Mouse (Mus musculus): ENCODE measurements around the gene Usmg5. TPM values are rescaled to one million over a fixed set of nuclear protein-coding genes. Genes with fewer than 3 reads are reported as not detected.
"Not testable (repeated sequence)": the region's sequence is repeated elsewhere in the genome, so short reads cannot be mapped to it uniquely, and the experiment has no call there.

Usmg5 gene
- polyA plus RNA-seq (2014; fragmentation: Nextera tagmentation; extraction: Ambion mirVana), result 2,024 and 2,054 TPM in 2 replicates

DNA sequence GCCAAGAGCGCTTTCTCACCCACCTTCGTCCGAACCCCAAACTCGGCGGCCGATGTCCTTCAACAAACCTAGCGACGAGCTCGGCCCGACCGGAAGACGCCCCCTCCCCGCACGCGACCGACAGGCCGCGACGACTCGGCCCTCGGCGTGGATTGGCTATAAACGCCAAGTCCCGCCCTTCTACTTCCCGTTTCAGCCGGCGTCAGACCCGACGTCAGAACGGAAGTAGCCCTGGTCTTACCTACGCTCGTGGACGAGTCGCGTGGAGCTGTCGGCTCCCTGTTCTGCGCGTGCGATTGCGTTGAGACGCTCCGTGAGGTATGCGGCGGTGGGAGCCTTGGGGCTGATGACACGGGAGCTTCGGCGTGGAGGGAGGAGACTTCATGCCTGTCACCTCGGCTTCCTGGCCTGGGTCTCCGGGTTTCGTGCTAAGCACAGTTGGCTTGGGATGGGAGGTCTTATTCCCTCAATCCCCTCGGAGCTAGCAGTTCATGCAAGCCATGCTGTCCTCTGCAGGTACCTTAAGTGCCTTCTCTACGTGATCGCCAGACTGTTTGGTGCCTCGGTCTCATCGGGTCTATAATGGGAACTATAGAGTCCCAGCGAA is at the start of gene Usmg5, which contains the start of gene Pdcd11:
Gene Usmg5, minus strand, starts transcription at position 98 of the 607 bp plus-strand sequence.
Gene Pdcd11, plus strand, starts transcription at position 219 of the 607 bp plus-strand sequence.
- ATAC-seq (replicated peaks; ENCODE audit: insufficient number of reproducible peaks, low FRiP score, low TSS enrichment), result peak; percentile 96
- Histone ChIP-seq H3K4me3 (ENCODE audit: low read depth, low read length) (peak within 1 kb of the TSS; percentile 96), H3K9ac (ENCODE audit: low read depth, low read length) (peak within 1 kb of the TSS; percentile 99), H3K4me2 (peak within 1 kb of the TSS; percentile 94), H3K9me3 (replicated peaks; ENCODE audit: control insufficient read depth, low read length) (no peaks in the 10 kb centered on the region), H3K27me3 (ENCODE audit: control insufficient read depth, insufficient read depth, low read length) (no peaks in the 10 kb centered on the region), H3K27ac (ENCODE audit: low read depth, low read length) (peak within 1 kb of the TSS; percentile 89), H3K4me1 (ENCODE audit: control insufficient read depth, insufficient read depth, low read length) (peaks cover 20% of the 10 kb centered on the region), H3K36me3 (ENCODE audit: control insufficient read depth, insufficient read depth, low read length) (peaks cover 8% of the 10 kb centered on the region)
- WGBS (ENCODE audit: insufficient replicate concordance), result under 1% methylated on average over 56 of the region's 56 CpGs

GRCm38 (mm10) chr19:47139611-47140010 is 49.2 kb upstream of the Usmg5 start:
- H3K9ac ChIP-seq (ENCODE audit: low read depth, low read length); H3K9me3 ChIP-seq (replicated peaks; ENCODE audit: control insufficient read depth, low read length); H3K4me2 ChIP-seq; ATAC-seq (replicated peaks; ENCODE audit: insufficient number of reproducible peaks, low FRiP score, low TSS enrichment); H3K27ac ChIP-seq (ENCODE audit: low read depth, low read length); H3K36me3 ChIP-seq (ENCODE audit: control insufficient read depth, insufficient read depth, low read length); H3K4me3 ChIP-seq (ENCODE audit: low read depth, low read length); H3K27me3 ChIP-seq (ENCODE audit: control insufficient read depth, insufficient read depth, low read length): not testable (repeated sequence)
- H3K4me1 ChIP-seq (ENCODE audit: control insufficient read depth, insufficient read depth, low read length), result peaks cover 15% of the 10 kb centered on the region
- 20% methylated on average over 7 of the region's 7 CpGs for WGBS (ENCODE audit: insufficient replicate concordance)

GRCm38 (mm10) chr19:47137771-47138421 is 47.4 kb upstream of the Usmg5 start, which contains the start of gene Calhm2:
Gene Calhm2, minus strand, starts transcription at chr19:47138294.
- Histone ChIP-seq H3K27me3 (ENCODE audit: control insufficient read depth, insufficient read depth, low read length) (peaks cover 5% of the 10 kb centered on the region), H3K4me3 (ENCODE audit: low read depth, low read length) (peak within 1 kb of the TSS; percentile 46), H3K4me1 (ENCODE audit: control insufficient read depth, insufficient read depth, low read length) (peaks cover 15% of the 10 kb centered on the region), H3K27ac (ENCODE audit: low read depth, low read length) (peak within 1 kb of the TSS; percentile 67), H3K9me3 (replicated peaks; ENCODE audit: control insufficient read depth, low read length) (no peaks in the 10 kb centered on the region), H3K36me3 (ENCODE audit: control insufficient read depth, insufficient read depth, low read length) (peaks cover 4% of the 10 kb centered on the region; the same call in 1 of the 2 replicates), H3K9ac (ENCODE audit: low read depth, low read length) (peak within 1 kb of the TSS; percentile 72), H3K4me2 (peak within 1 kb of the TSS; percentile 69)
- WGBS (ENCODE audit: insufficient replicate concordance), result 1% methylated on average over 28 of the region's 28 CpGs
- peak; percentile 62; the same call in 1 of the 2 replicates for ATAC-seq (replicated peaks; ENCODE audit: insufficient number of reproducible peaks, low FRiP score, low TSS enrichment)

DNA sequence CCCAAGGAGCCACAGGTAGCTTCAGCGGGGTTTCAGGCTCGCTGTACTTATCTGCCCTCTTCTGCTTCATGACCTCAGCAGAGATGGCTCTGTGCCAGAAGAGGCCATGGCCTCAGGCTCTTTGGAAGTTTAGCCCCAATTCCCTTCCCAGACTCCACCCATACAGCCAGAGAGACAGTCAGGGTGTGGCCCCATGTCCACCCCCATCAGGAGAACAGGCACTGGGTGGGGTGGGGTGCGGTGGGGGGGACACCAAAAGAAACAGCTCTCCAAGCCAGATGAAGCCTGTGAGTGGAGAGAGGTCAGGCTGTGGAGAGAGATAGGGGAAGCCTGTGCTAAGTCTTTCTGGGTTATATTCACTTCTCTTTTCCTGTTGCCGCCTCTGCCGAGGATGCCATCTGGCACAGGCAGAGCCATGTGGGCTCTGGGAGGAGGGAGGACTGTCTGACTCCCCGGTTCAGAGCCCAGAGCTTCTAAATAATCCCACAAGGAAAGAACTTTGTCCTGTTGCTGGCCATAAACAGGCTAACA is 46.7 kb upstream of the Usmg5 start:
- WGBS (ENCODE audit: insufficient replicate concordance), result 17% methylated on average over 6 of the region's 6 CpGs
- 0 out of 2 replicates have a peak overlapping the region, but pooled peaks have one; percentile 30 for H3K27ac ChIP-seq (ENCODE audit: low read depth, low read length)
- peaks cover 15% of the 10 kb centered on the region for H3K4me1 ChIP-seq (ENCODE audit: control insufficient read depth, insufficient read depth, low read length)
- H3K4me2 ChIP-seq, result peak overlapping the region; percentile 69
- no peaks in the 10 kb centered on the region for H3K9me3 ChIP-seq (replicated peaks; ENCODE audit: control insufficient read depth, low read length)
- peak; percentile 48; the same call in 1 of the 2 replicates for ATAC-seq (replicated peaks; ENCODE audit: insufficient number of reproducible peaks, low FRiP score, low TSS enrichment)
- peaks cover 4% of the 10 kb centered on the region; the same call in 1 of the 2 replicates for H3K36me3 ChIP-seq (ENCODE audit: control insufficient read depth, insufficient read depth, low read length)
- H3K9ac ChIP-seq (ENCODE audit: low read depth, low read length), result peak overlapping the region; percentile 72
- H3K27me3 ChIP-seq (ENCODE audit: control insufficient read depth, insufficient read depth, low read length), result peaks cover 5% of the 10 kb centered on the region
- peak overlapping the region; percentile 46 for H3K4me3 ChIP-seq (ENCODE audit: low read depth, low read length)

GRCm38 (mm10) chr19:47136170-47136569 is 45.7 kb upstream of the Usmg5 start:
- Histone ChIP-seq H3K27me3 (ENCODE audit: control insufficient read depth, insufficient read depth, low read length) (peaks cover 4% of the 10 kb centered on the region), H3K36me3 (ENCODE audit: control insufficient read depth, insufficient read depth, low read length) (peaks cover 9% of the 10 kb centered on the region), H3K4me3 (ENCODE audit: low read depth, low read length) (no peak overlapping the region), H3K4me1 (ENCODE audit: control insufficient read depth, insufficient read depth, low read length) (peaks cover 15% of the 10 kb centered on the region), H3K9ac (ENCODE audit: low read depth, low read length) (no peak overlapping the region), H3K4me2 (no peak overlapping the region), H3K9me3 (replicated peaks; ENCODE audit: control insufficient read depth, low read length) (no peaks in the 10 kb centered on the region), H3K27ac (ENCODE audit: low read depth, low read length) (no peak overlapping the region)
- no peak for ATAC-seq (replicated peaks; ENCODE audit: insufficient number of reproducible peaks, low FRiP score, low TSS enrichment)
- WGBS (ENCODE audit: insufficient replicate concordance), result 90% methylated on average over 5 of the region's 5 CpGs

DNA sequence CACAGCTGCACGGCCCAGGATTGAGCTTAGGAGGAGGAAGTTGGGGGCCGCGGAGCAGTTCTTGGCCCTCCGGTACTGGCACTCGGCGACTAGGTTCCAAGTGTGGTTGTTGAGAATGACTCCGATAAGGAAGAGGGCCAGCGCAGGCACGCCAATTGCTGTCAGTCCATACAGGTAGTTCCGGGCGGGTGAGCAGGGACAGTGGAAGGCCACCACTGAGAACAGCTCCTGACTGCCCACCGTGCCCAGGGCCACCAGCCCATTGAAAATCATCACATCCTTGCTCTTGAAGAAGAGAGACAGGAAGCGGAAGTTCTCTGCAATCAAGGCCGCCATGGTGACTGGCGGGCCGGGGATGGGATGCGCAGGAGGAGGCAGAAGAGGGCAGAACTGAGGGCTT is 45.1 kb upstream of the Usmg5 start:
- no peaks in the 10 kb centered on the region for H3K9me3 ChIP-seq (replicated peaks; ENCODE audit: control insufficient read depth, low read length)
- no peak for ATAC-seq (replicated peaks; ENCODE audit: insufficient number of reproducible peaks, low FRiP score, low TSS enrichment)
- peaks cover 15% of the 10 kb centered on the region for H3K4me1 ChIP-seq (ENCODE audit: control insufficient read depth, insufficient read depth, low read length)
- H3K9ac ChIP-seq (ENCODE audit: low read depth, low read length), result no peak overlapping the region
- H3K4me3 ChIP-seq (ENCODE audit: low read depth, low read length), result no peak overlapping the region
- H3K27me3 ChIP-seq (ENCODE audit: control insufficient read depth, insufficient read depth, low read length), result peaks cover 2% of the 10 kb centered on the region
- peaks cover 13% of the 10 kb centered on the region for H3K36me3 ChIP-seq (ENCODE audit: control insufficient read depth, insufficient read depth, low read length)
- WGBS (ENCODE audit: insufficient replicate concordance), result 82% methylated on average over 17 of the region's 17 CpGs
- no peak overlapping the region for H3K27ac ChIP-seq (ENCODE audit: low read depth, low read length)
- H3K4me2 ChIP-seq, result no peak overlapping the region

DNA sequence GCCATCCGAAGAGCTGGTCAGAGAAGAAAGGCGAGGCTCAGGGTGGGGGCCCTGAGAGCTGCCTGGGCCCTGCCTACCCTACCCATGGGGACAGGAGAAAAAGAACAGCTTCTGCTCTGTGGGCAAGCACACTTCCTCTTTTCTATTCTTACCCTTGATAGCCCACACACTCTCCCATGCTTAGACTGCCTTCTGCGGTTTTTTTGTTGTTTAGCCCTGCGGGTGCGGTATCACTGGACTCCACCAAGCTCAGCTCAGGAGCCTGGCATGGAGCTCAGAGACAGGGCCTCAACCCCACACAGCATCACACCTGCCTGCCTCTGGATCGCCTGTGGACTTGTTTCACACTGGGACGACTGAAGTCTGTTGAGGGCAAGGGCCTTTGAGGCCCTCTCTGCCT is 42.7 kb upstream of the Usmg5 start:
- H3K27ac ChIP-seq (ENCODE audit: low read depth, low read length), result no peak overlapping the region
- no peak for ATAC-seq (replicated peaks; ENCODE audit: insufficient number of reproducible peaks, low FRiP score, low TSS enrichment)
- peaks cover 31% of the 10 kb centered on the region for H3K36me3 ChIP-seq (ENCODE audit: control insufficient read depth, insufficient read depth, low read length)
- H3K9ac ChIP-seq (ENCODE audit: low read depth, low read length), result no peak overlapping the region
- no peaks in the 10 kb centered on the region for H3K9me3 ChIP-seq (replicated peaks; ENCODE audit: control insufficient read depth, low read length)
- WGBS (ENCODE audit: insufficient replicate concordance), result 89% methylated on average over 7 of the region's 7 CpGs
- H3K27me3 ChIP-seq (ENCODE audit: control insufficient read depth, insufficient read depth, low read length), result no peaks in the 10 kb centered on the region
- no peak overlapping the region for H3K4me2 ChIP-seq
- H3K4me3 ChIP-seq (ENCODE audit: low read depth, low read length), result no peak overlapping the region
- H3K4me1 ChIP-seq (ENCODE audit: control insufficient read depth, insufficient read depth, low read length), result peaks cover 8% of the 10 kb centered on the region

DNA sequence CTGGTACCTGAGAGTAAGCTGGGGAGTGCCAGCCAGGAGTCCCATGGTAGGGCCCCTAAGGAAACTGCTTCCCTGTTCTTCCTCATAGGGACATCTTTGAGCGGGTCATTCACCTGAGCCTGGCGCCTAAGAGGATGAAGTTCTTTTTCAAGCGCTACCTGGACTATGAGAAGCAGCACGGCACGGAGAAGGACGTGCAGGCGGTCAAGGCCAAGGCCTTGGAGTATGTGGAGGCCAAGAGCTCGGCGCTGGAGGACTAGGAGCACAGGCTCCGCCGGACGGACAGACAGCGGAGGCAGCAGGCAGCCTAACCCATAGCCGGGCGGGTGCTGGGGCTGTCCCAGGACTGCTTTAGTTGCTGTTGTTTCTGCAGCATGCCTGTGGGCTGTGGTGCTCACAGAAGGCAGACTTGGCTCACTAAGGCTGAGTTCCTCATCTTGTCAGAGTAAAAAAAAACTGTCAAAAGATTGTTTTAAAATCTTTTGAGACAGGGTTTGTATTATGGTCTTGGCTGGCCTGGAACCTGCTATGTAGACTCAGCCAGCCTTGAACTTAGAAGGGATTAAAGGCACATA is 40.2 kb upstream of the Usmg5 start:
- Histone ChIP-seq H3K4me2 (no peak overlapping the region), H3K9me3 (replicated peaks; ENCODE audit: control insufficient read depth, low read length) (no peaks in the 10 kb centered on the region), H3K9ac (ENCODE audit: low read depth, low read length) (no peak overlapping the region), H3K27me3 (ENCODE audit: control insufficient read depth, insufficient read depth, low read length) (no peaks in the 10 kb centered on the region), H3K36me3 (ENCODE audit: control insufficient read depth, insufficient read depth, low read length) (peaks cover 44% of the 10 kb centered on the region), H3K4me3 (ENCODE audit: low read depth, low read length) (no peak overlapping the region), H3K27ac (ENCODE audit: low read depth, low read length) (no peak overlapping the region), H3K4me1 (ENCODE audit: control insufficient read depth, insufficient read depth, low read length) (no peaks in the 10 kb centered on the region)
- WGBS (ENCODE audit: insufficient replicate concordance), result 93% methylated on average over 15 of the region's 15 CpGs
- ATAC-seq (replicated peaks; ENCODE audit: insufficient number of reproducible peaks, low FRiP score, low TSS enrichment), result no peak

Measured in heart, embryonic 11.5 days (tissue).